Mouse (Mus musculus): Measurements from ENCODE around the gene Adcy2.

Adcy2 gene

GRCm38 (mm10) chr13:68998918-68999801, at the start of gene Adcy2:
Gene Adcy2, minus strand, starts transcription at chr13:68999541.
- DNase-seq, result peak; percentile 72

- no peak for DNase-seq
These were observed 37.8 kb upstream of the Adcy2 start for GRCm38 (mm10) chr13:69036991-69037597.

GRCm38 (mm10) chr13:69034621-69035020, 35.3 kb upstream of the Adcy2 start:
- no peak for DNase-seq

GRCm38 (mm10) chr13:69033532-69033931, 34.2 kb upstream of the Adcy2 start:
- no peak for DNase-seq

GRCm38 (mm10) chr13:69029078-69029757, 29.9 kb upstream of the Adcy2 start:
- no peak for DNase-seq

GRCm38 (mm10) chr13:69024964-69025363, 25.6 kb upstream of the Adcy2 start:
- no peak for DNase-seq

- no peak for DNase-seq
These were observed 23.9 kb upstream of the Adcy2 start for GRCm38 (mm10) chr13:69023239-69023638.

- no peak for DNase-seq
These were observed 21.2 kb upstream of the Adcy2 start for GRCm38 (mm10) chr13:69020574-69020973.

- no peak for DNase-seq
These were observed 7.6 kb upstream of the Adcy2 start for GRCm38 (mm10) chr13:69006915-69007314.

GRCm38 (mm10) chr13:69006091-69006490, 6.8 kb upstream of the Adcy2 start:
- no peak for DNase-seq

- no peak for DNase-seq
These were observed 5.1 kb upstream of the Adcy2 start for GRCm38 (mm10) chr13:69004406-69004805.

- DNase-seq, result no peak
These were observed 3.3 kb upstream of the Adcy2 start for GRCm38 (mm10) chr13:69002631-69003030.

- DNase-seq, result peak; percentile 72
These were observed 2.8 kb upstream of the Adcy2 start for GRCm38 (mm10) chr13:69002173-69002572.

GRCm38 (mm10) chr13:68999826-69000225, 485 bp upstream of the Adcy2 start:
- DNase-seq, result no peak

- no peak for DNase-seq
These were observed 803 bp downstream of the Adcy2 start for GRCm38 (mm10) chr13:68998558-68998917.

- DNase-seq, result peak; percentile 6
These were observed 1.4 kb downstream of the Adcy2 start for GRCm38 (mm10) chr13:68997821-68998551.

- no peak for DNase-seq
These were observed 2.0 kb downstream of the Adcy2 start for GRCm38 (mm10) chr13:68997386-68997785.

- peak; percentile 11 for DNase-seq
These were observed 2.7 kb downstream of the Adcy2 start for GRCm38 (mm10) chr13:68996661-68997060.

GRCm38 (mm10) chr13:68985789-68986188, 13.6 kb downstream of the Adcy2 start:
- no peak for DNase-seq

GRCm38 (mm10) chr13:68984000-68984399, 15.3 kb downstream of the Adcy2 start:
- no peak for DNase-seq

- no peak for DNase-seq
These were observed 18.3 kb downstream of the Adcy2 start for GRCm38 (mm10) chr13:68981048-68981447.

- no peak for DNase-seq
These were observed 26.2 kb downstream of the Adcy2 start for GRCm38 (mm10) chr13:68973143-68973542.

- no peak for DNase-seq
These were observed 37.8 kb downstream of the Adcy2 start for GRCm38 (mm10) chr13:68961580-68961979.

All from kidney, postnatal 10 days (tissue).